Mouse (Mus musculus): ENCODE results near the gene Nudt8. TPM values are rescaled to one million over a fixed set of nuclear protein-coding genes. Genes with fewer than 3 reads are reported as not detected.
A peak's percentile ranks its signal among the peaks of the same experiment; 100 is the strongest.
"Not testable (repeated sequence)": the region's sequence is repeated elsewhere in the genome, so short reads cannot be mapped to it uniquely, and the experiment has no call there.

Gene Nudt8
- polyA plus RNA-seq (2015; fragmentation: Nextera tagmentation; extraction: Ambion mirVana) = 22.3 and 27.5 TPM in 2 replicates

GRCm38 (mm10) chr19:4000119-4000900 is at the start of gene Nudt8, which contains the start of gene Gm49405:
Nudt8 (plus strand) TSS chr19:4000580.
Gm49405 (plus strand) TSS chr19:4000626.
- Histone ChIP-seq H3K9ac (peak within 1 kb of the TSS; percentile 95), H3K4me1 (replicated peaks) (peaks cover 19% of the 10 kb centered on the region), H3K27ac (peak within 1 kb of the TSS; percentile 98), H3K36me3 (peaks cover 7% of the 10 kb centered on the region), H3K27me3 (no peaks in the 10 kb centered on the region; the same call in 1 of the 2 replicates), H3K9me3 (no peaks in the 10 kb centered on the region), H3K4me2 (peak within 1 kb of the TSS; percentile 86), H3K4me3 (peak within 1 kb of the TSS; percentile 69)
- under 1% methylated on average over 64 of the region's 64 CpGs for WGBS
- peak; percentile 90 for ATAC-seq (ENCODE audit: low FRiP score)

GRCm38 (mm10) chr19:3951461-3951860 is 48.9 kb upstream of the Nudt8 start:
- no peaks in the 10 kb centered on the region for H3K9me3 ChIP-seq
- no peak for ATAC-seq (ENCODE audit: low FRiP score)
- H3K27ac ChIP-seq = no peak overlapping the region
- H3K4me1 ChIP-seq (replicated peaks) = no peaks in the 10 kb centered on the region
- peaks cover 3% of the 10 kb centered on the region; the same call in 1 of the 2 replicates for H3K27me3 ChIP-seq
- H3K9ac ChIP-seq = no peak overlapping the region
- no peaks in the 10 kb centered on the region for H3K36me3 ChIP-seq
- H3K4me3 ChIP-seq = no peak overlapping the region
- no peak overlapping the region for H3K4me2 ChIP-seq

- Histone ChIP-seq H3K36me3 (no peaks in the 10 kb centered on the region), H3K4me1 (replicated peaks) (no peaks in the 10 kb centered on the region), H3K27me3 (peaks cover 3% of the 10 kb centered on the region; the same call in 1 of the 2 replicates), H3K27ac (no peak overlapping the region), H3K4me3 (no peak overlapping the region), H3K9ac (no peak overlapping the region), H3K9me3 (no peaks in the 10 kb centered on the region), H3K4me2 (no peak overlapping the region)
- WGBS = 46% methylated on average over 1 of the region's 1 CpGs
- no peak for ATAC-seq (ENCODE audit: low FRiP score)
Measured at GRCm38 (mm10) chr19:3952099-3952498, 48.3 kb upstream of the Nudt8 start.

- ATAC-seq (ENCODE audit: low FRiP score) = no peak
- H3K4me2 ChIP-seq = no peak overlapping the region
- no peaks in the 10 kb centered on the region for H3K9me3 ChIP-seq
- WGBS = 87% methylated on average over 3 of the region's 3 CpGs
- peaks cover 3% of the 10 kb centered on the region; the same call in 1 of the 2 replicates for H3K27me3 ChIP-seq
- H3K27ac ChIP-seq = no peak overlapping the region
- no peaks in the 10 kb centered on the region for H3K36me3 ChIP-seq
- H3K9ac ChIP-seq = no peak overlapping the region
- no peaks in the 10 kb centered on the region for H3K4me1 ChIP-seq (replicated peaks)
- H3K4me3 ChIP-seq = no peak overlapping the region
Measured at GRCm38 (mm10) chr19:3955033-3955432, 45.3 kb upstream of the Nudt8 start.

GRCm38 (mm10) chr19:3955804-3956203 is 44.6 kb upstream of the Nudt8 start:
- WGBS = 64% methylated on average over 4 of the region's 4 CpGs
- H3K9ac ChIP-seq = no peak overlapping the region
- H3K27ac ChIP-seq = no peak overlapping the region
- H3K4me1 ChIP-seq (replicated peaks) = no peaks in the 10 kb centered on the region
- H3K9me3 ChIP-seq = no peaks in the 10 kb centered on the region
- peaks cover 3% of the 10 kb centered on the region; the same call in 1 of the 2 replicates for H3K27me3 ChIP-seq
- ATAC-seq (ENCODE audit: low FRiP score) = no peak
- H3K36me3 ChIP-seq = no peaks in the 10 kb centered on the region
- no peak overlapping the region for H3K4me3 ChIP-seq
- H3K4me2 ChIP-seq = no peak overlapping the region

- not testable (repeated sequence) for ATAC-seq (ENCODE audit: low FRiP score); H3K27me3 ChIP-seq
- WGBS = 83% methylated on average over 5 of the region's 5 CpGs
Measured at GRCm38 (mm10) chr19:3957296-3958036, 42.9 kb upstream of the Nudt8 start.

GRCm38 (mm10) chr19:3958470-3958869 is 41.9 kb upstream of the Nudt8 start, which contains the start of gene Aldh3b3:
Aldh3b3 (plus strand) TSS chr19:3958645.
- ATAC-seq (ENCODE audit: low FRiP score) = no peak
- Histone ChIP-seq H3K27me3 (peaks cover 3% of the 10 kb centered on the region; the same call in 1 of the 2 replicates), H3K4me2 (no peak within 1 kb of the TSS), H3K9me3 (no peaks in the 10 kb centered on the region), H3K9ac (no peak within 1 kb of the TSS), H3K4me1 (replicated peaks) (no peaks in the 10 kb centered on the region), H3K36me3 (no peaks in the 10 kb centered on the region), H3K4me3 (no peak within 1 kb of the TSS), H3K27ac (no peak within 1 kb of the TSS)
- WGBS = 76% methylated on average over 4 of the region's 4 CpGs

More at GRCm38 (mm10) chr19:3957296-3958036, 42.9 kb upstream of the Nudt8 start:
- H3K4me3 ChIP-seq; H3K4me1 ChIP-seq (replicated peaks); H3K9me3 ChIP-seq; H3K9ac ChIP-seq; H3K4me2 ChIP-seq; H3K27ac ChIP-seq; H3K36me3 ChIP-seq: not testable (repeated sequence)

- Histone ChIP-seq H3K4me3 (no peak overlapping the region), H3K4me1 (replicated peaks) (no peaks in the 10 kb centered on the region), H3K27me3 (peaks cover 3% of the 10 kb centered on the region; the same call in 1 of the 2 replicates), H3K9me3 (no peaks in the 10 kb centered on the region), H3K36me3 (no peaks in the 10 kb centered on the region), H3K9ac (no peak overlapping the region), H3K27ac (no peak overlapping the region), H3K4me2 (no peak overlapping the region)
- no peak for ATAC-seq (ENCODE audit: low FRiP score)
Measured at GRCm38 (mm10) chr19:3959030-3959429, 41.4 kb upstream of the Nudt8 start.

GRCm38 (mm10) chr19:3960211-3960610 is 40.2 kb upstream of the Nudt8 start:
- WGBS = 84% methylated on average over 5 of the region's 5 CpGs
- H3K27me3 ChIP-seq = peaks cover 3% of the 10 kb centered on the region; the same call in 1 of the 2 replicates

GRCm38 (mm10) chr19:3961805-3962204 is 38.6 kb upstream of the Nudt8 start:
- whole genome bisulfite sequencing = 76% methylated on average over 6 of the region's 6 CpGs
- not testable (repeated sequence) for H3K4me2 ChIP-seq; ATAC-seq (ENCODE audit: low FRiP score); H3K9ac ChIP-seq; H3K27ac ChIP-seq; H3K36me3 ChIP-seq; H3K27me3 ChIP-seq; H3K4me1 ChIP-seq (replicated peaks); H3K4me3 ChIP-seq; H3K9me3 ChIP-seq

More at GRCm38 (mm10) chr19:3960211-3960610, 40.2 kb upstream of the Nudt8 start:
- H3K4me2 ChIP-seq = no peak overlapping the region
- no peak overlapping the region for H3K27ac ChIP-seq
- ATAC-seq (ENCODE audit: low FRiP score) = no peak
- no peak overlapping the region for H3K4me3 ChIP-seq
- H3K36me3 ChIP-seq = no peaks in the 10 kb centered on the region
- no peak overlapping the region for H3K9ac ChIP-seq
- H3K9me3 ChIP-seq = no peaks in the 10 kb centered on the region
- H3K4me1 ChIP-seq (replicated peaks) = no peaks in the 10 kb centered on the region

GRCm38 (mm10) chr19:3962469-3962868 is 37.9 kb upstream of the Nudt8 start:
- 11% methylated on average over 2 of the region's 2 CpGs for WGBS
- Histone ChIP-seq H3K9ac (no peak overlapping the region), H3K4me1 (replicated peaks) (no peaks in the 10 kb centered on the region), H3K9me3 (no peaks in the 10 kb centered on the region), H3K27me3 (no peaks in the 10 kb centered on the region), H3K27ac (no peak overlapping the region), H3K4me2 (no peak overlapping the region), H3K36me3 (no peaks in the 10 kb centered on the region), H3K4me3 (no peak overlapping the region)
- ATAC-seq (ENCODE audit: low FRiP score) = no peak

- no peak for ATAC-seq (ENCODE audit: low FRiP score)
- no peak overlapping the region for H3K9ac ChIP-seq
- 75% methylated on average over 4 of the region's 4 CpGs for WGBS
Measured at GRCm38 (mm10) chr19:3964030-3964429, 36.4 kb upstream of the Nudt8 start.

More at GRCm38 (mm10) chr19:3964030-3964429, 36.4 kb upstream of the Nudt8 start:
- Histone ChIP-seq H3K4me1 (replicated peaks) (no peaks in the 10 kb centered on the region), H3K27ac (no peak overlapping the region), H3K36me3 (no peaks in the 10 kb centered on the region), H3K27me3 (no peaks in the 10 kb centered on the region), H3K4me2 (no peak overlapping the region), H3K4me3 (no peak overlapping the region), H3K9me3 (no peaks in the 10 kb centered on the region)

Data from hindbrain, embryonic 13.5 days (tissue).